Mouse (Mus musculus) gonadal fat pad, adult 2 months (tissue): Measurements from ENCODE around the gene Tex22. TPM values are rescaled to one million over a fixed set of nuclear protein-coding genes. Genes with fewer than 3 reads are reported as not detected.

Experiments used
- DNase-seq: peaks from one replicate; pipeline ENCODE4 v3.0.0-alpha.2; 2012; ENCODE audit warnings: low read depth
- polyA plus RNA-seq: library from polyadenylated mRNA; depleted of rRNA; stranded (reverse); fragments of >200 nt; gene quantifications from 2 replicates; pipeline ENCODE4 v1.2.3, GENCODE M21; 2012

Tex22 gene
- polyA plus RNA-seq, 1 experiment: 1.1 TPM

- no peak for DNase-seq
Observed at GRCm38 (mm10) chr12:113056089-113056488, 18.2 kb upstream of the Tex22 start.

- no peak for DNase-seq
Observed at GRCm38 (mm10) chr12:113060178-113060577, 14.1 kb upstream of the Tex22 start.

- DNase-seq: no peak
Observed at GRCm38 (mm10) chr12:113061606-113062005, 12.7 kb upstream of the Tex22 start.

DNA sequence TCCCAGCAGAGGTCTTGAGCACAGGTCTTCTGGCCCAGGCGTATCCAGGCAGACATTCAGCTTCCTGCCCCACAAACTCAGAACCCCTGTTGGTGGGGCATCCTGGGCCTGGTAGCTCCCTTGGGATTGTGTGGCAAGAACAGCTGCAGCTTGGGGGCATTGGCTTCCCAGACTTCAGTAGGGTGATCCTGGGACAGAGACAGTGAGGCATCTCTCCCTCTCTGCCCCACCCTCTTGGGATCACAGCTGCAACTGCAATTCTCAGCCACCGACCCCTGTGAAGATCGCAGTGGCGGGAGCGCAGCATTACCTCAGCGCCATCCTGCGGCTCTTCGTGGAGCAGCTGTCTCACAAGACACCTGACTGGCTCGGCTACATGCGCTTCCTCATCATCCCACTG lies 12.1 kb upstream of the Tex22 start:
- no peak for DNase-seq

GRCm38 (mm10) chr12:113063700-113064099 lies 10.6 kb upstream of the Tex22 start:
- DNase-seq: no peak

- DNase-seq: no peak
Observed at GRCm38 (mm10) chr12:113068002-113068401, 6.3 kb upstream of the Tex22 start.

- no peak for DNase-seq
Observed at GRCm38 (mm10) chr12:113069389-113069788, 4.9 kb upstream of the Tex22 start.

DNA sequence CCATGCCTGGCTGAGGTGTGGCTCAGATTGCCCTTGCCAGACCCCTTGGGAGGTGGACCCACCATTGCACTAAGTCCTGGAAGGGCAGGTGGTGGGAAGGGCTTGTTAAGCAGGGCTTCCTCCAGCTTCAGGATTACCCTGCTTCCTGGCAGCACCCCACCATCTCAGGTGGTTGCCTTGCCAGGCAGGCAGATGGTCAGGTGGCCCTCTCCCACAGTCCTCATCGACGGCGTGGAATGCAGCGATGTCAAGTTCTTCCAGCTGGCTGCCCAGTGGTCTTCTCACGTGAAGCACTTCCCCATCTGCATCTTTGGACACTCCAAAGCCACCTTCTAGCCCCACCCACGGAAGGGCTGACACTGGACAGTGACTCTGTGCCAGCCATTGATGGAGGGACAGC lies 3.0 kb upstream of the Tex22 start:
- DNase-seq: no peak

DNA sequence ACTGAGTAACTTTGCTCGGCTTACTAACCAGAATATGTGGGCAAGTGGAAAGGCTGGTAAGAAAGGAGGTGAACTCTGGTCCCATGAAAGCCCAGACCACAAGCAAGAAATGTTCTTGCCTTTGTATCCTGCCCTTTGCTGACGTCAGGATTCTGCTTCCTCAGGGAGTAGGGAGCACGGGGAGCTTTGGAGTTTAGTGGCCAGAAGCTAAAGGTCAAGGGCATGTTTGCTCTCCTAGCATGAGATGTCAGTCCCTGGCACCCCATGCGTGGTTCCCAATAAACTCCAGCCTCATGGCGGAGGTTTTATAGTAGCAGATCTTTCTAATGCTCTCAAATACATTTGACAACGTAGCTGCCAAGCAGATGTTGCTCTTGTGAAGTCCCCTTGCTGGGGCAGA lies 2.5 kb upstream of the Tex22 start:
- DNase-seq: no peak

DNA sequence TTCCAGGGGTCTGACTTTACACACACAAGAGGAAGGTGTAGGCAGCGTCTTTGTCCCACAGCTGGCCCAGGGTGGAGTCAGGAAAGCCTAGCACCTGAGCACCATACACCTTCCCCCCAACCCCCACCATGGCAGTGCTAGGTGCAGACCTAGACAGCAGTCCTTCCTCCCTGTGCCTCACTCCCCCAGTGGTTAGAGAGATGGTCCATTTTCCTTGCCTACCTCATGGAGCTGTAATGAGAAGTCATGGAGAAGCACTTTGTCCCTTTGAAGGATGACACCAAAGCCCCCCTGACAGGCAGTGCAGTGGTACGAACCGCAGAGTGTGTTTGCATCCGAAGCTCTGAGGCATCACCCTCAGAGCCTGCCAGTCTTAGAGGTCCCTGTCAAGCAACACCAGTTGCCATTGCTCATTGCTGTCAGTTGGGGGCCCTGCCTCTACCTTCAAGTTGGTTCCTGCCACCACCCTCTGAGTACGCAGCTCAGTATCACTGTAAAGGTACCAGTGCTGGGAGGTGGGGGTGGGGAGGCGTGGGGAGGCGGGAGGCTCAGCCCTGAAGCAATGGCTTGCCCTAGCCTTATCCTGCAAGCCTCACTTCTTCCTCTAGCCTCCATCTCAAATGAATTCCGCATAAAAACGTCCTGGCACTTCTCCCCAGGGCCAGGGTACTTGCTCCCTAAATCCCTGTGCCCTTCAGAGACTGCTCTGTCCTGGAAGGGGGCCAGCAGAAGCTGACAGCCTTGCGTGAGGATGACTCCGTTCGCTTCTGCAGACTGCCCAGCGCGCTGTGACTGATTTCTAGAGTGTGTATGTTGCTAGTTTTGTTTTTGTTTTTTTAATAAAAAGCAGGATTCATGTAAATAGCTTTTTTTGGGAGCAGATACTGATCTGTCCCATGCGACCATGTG lies 628 bp upstream of the Tex22 start:
- peak; percentile 8 for DNase-seq

DNA sequence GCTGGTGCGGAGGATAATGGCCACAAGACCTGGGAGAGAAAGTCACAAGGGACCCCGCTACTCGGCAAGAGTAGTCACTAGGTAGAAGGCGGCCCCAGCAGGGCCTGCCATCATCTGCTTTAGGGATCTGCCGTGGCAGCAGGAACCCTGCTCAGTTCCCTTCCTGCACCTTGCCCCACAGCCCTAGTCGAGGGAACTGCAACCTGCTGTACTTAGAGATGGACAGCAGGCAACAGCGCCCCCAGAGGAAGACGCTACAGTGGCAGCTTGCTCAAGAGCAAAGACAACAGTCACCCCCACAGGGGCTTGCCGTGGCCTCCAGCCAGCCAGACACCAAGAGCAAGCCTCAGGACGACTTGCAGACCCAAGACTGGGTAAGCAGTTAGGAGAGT lies 757 bp downstream of the Tex22 start:
- peak; percentile 33 for DNase-seq

DNA sequence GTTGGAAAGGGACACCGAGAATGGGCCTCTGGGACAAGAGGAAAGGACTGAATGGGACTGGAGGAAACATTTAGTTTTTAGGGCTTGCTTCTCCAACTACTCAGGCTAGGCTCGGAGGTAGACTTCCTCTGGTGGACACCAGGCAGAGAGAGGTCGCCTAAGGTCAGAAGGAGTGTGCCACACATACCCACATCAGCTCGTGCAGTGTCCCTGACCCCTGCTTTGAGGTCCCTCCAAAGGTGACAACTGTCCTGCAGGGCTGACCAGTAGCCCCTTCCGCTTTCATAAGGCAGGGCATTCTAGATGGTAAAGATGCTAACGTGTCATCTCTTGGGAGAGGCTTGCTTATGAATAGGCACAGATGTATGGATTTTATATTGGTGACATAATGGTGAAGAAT lies 1.2 kb downstream of the Tex22 start:
- DNase-seq: no peak

GRCm38 (mm10) chr12:113087276-113087675 lies 13.0 kb downstream of the Tex22 start:
- no peak for DNase-seq

- DNase-seq: no peak
Observed at GRCm38 (mm10) chr12:113088026-113088425, 13.7 kb downstream of the Tex22 start.

- no peak for DNase-seq
Observed at GRCm38 (mm10) chr12:113089107-113089506, 14.8 kb downstream of the Tex22 start.

- DNase-seq: no peak
Observed at GRCm38 (mm10) chr12:113090053-113090452, 15.8 kb downstream of the Tex22 start.

GRCm38 (mm10) chr12:113097040-113097439 lies 22.7 kb downstream of the Tex22 start:
- DNase-seq: no peak

DNA sequence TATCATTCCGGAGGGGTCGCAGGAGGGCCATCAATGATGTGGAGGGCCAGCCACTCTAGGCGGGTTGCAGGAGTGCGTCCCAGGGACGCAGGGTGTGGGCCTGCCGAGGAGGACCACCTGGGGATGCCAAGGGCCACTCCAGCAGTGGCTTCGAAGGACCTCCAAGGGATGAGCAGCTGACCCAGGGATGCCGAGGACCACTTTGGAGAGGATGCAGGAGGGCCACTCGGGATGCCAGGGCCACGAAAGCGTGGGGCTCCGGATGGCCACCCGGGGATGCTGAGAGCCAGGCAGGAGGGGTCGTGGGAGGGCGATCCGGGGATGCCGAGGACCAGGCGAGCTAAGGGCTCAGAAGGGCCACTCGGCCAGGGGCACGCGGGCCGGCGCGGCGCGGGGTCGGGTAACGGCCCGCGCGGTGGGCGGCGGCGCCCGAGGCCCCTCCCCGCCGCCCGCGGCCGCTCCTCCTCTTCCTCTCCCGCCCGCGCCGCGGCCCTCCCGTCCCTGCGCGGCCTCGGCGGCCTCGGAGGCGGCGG lies 23.5 kb downstream of the Tex22 start, which contains the start of gene Mta1:
TSS of gene Mta1 (plus strand) at position 530 of the 533 bp plus-strand sequence.
- no peak for DNase-seq

- no peak for DNase-seq
Observed at GRCm38 (mm10) chr12:113098530-113099151, 24.3 kb downstream of the Tex22 start.

GRCm38 (mm10) chr12:113099470-113100237 lies 25.4 kb downstream of the Tex22 start:
- DNase-seq: no peak

- DNase-seq: no peak
Observed at GRCm38 (mm10) chr12:113100448-113101076, 26.3 kb downstream of the Tex22 start.
